Mouse (Mus musculus) adrenal gland (tissue): ENCODE measurements around the gene Parp2.

ENCODE experiments used
- intact Hi-C: fragments of 180-260 bp; cut with DNase I; formaldehyde crosslinking; loops from one replicate; pipeline ENCODE4 v1.15.1; 2025
- long read RNA-seq, 2 experiments: library from polyadenylated mRNA; unstranded; transcript quantifications; one replicate each; pipeline ENCODE4 v2.0.0; 2020; ENCODE audit warnings: borderline replicate concordance in 1 of 2; ENCODE audit not compliant: insufficient replicate concordance in 1 of 2

The Parp2 gene
- long read RNA-seq, experiment 1, transcript Parp2-201 (16 exons, 1,894 nt): major isoform, 20 of 42 reads
- long read RNA-seq, experiment 1, partial matches to known transcripts: 14 of 42 reads
- long read RNA-seq, experiment 1, other reads (novel, unspliced or antisense): 5 of 42 reads
- long read RNA-seq, experiment 2, transcript Parp2-201 (16 exons, 1,894 nt): major isoform, 14 of 39 reads
- long read RNA-seq, experiment 2, partial matches to known transcripts: 23 of 39 reads
- long read RNA-seq, experiment 2, other reads (novel, unspliced or antisense): 0 of 39 reads

DNA sequence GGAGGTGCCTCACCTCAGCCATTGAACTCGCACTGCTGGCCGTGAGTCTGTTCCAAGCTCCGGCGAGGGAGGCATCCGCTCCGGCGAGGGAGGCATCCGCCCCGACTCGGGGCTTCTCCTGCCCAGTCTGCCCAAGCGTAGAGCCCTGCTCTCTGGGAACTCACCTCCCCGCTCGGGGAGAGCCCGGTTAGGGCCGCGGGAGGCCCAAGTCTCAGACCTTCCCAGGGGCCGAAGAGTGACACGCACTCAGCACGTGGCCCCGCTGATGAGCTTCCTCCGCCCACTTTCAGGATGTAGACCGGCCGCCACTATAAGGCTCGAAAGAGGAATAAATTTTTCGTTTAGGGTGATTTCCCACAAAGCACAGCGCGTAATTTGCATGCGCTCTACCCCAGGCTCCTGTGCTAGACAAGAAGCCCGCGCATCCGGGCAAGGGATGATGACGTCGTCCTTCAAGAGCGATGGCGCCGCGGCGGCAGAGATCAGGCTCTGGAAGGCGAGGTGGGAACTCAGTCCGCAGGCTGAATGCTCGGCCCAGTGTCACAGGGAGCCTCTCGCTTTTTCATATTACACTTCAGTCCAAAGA, at the start of gene Parp2, which contains the start of gene Ccnb1ip1:
Gene Parp2 (plus strand): TSS at position 355 of the 586 bp plus-strand sequence.
Gene Ccnb1ip1 (minus strand): TSS at position 246 of the 586 bp plus-strand sequence.
- intact Hi-C loops: loop anchor here (5.0 to 10.0 kb wide), 2 partner anchors 117 to 280 kb away; partner anchors contain the start of genes Apex1 and Osgep

GRCm38 (mm10) chr14:50758416-50759085, 49.1 kb upstream of the Parp2 start:
- intact Hi-C loops: no loop called here

- intact Hi-C loops: no loop called here
These were observed 41.9 kb upstream of the Parp2 start for GRCm38 (mm10) chr14:50765736-50766135.

DNA sequence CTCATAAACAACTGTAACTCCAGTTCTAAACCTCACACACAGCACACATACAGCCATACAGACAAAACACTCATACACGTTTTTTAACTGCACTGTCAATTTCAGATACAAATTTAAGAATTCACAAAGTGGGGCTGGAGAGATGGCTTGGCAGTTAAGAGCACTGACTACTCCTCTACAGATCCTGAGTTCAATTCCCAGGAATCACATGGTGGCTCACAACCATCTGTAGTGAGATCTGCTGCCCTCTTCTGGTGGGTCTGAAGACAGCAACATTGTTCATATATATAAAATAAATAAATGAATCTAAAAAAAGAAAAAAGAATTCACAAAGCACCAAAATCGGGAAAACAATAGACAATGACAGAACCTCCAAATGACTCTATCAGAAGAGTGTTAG, 36.3 kb upstream of the Parp2 start:
- intact Hi-C loops: no loop called here

DNA sequence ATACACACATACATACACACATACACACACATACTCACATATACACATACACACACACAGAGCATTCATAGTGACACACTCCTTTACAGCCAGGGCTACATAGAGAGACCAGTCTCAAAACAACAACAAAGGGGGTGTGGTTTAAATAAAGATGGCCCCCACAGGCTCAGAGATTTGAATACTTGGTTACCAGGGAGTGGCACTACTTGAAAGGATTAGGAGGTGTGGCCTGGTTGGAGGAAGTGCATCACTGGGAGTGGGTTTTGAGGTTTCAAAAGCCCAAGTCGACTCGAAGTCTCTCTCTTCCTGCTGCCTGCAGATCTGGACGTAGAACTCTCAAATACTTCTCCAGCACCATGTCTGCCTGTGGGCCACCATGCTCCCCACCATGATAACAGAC, 25.5 kb upstream of the Parp2 start:
- intact Hi-C loops: no loop called here

DNA sequence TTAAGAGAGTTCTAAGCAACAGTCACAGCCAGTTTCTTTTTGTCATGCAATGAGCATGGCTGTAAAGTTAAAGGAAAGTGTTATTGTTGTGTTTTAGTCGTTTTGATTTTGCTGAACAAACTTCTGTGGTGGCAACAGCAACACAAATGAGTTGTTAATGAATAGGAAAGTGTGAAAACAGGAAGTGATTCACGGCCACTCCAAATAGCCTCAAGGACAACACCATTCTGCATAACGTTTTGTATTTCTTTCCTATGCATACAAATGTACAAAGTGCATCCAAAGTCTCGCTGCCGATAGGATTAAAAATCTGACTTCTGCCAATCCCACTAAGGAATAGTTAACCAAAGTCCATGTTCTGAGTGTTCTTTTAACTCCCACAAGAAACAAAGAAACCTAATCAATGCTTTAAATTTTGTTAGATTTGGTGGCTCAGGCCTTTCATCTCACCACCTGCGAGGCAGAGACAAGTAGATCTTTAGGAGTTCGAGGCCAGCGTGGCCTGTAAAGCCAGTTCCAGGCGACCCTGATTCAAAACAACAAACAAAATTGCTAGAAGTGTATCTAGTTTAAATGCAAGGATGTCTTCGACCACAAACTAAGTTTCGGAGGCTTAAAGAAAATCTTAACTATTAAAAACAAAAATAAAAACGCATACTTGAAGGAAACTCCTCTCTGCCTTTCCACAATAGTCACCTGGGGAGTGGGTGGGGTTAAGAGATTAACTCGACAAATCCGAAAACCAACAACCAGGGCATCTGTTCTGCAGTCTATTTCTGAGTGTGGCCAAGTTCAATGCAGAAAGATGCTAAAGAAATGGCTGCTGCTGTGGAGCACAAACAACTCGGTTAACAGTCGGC, 23.0 kb upstream of the Parp2 start:
- intact Hi-C loops: no loop called here

DNA sequence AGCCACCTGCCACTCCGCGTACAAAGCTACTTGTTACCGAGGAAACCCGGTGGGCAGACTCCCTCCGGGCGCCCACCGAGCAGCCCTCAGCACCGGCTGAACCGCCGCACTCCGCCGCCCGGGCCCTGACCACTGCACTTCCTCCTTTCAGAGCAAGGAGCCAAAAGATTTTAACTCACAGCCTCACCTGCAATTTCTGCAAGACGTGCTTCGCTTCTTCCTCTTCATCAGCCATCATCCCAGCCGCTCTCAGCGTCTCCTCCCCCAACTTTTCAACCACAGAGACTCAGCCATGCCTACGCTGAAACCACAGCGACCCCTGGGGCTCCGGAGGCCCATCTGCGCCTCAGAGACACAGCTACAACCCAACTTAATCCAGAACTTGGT, 22.4 kb upstream of the Parp2 start, which contains the start of gene Ttc5:
Gene Ttc5 (minus strand): TSS at position 269 of the 387 bp plus-strand sequence.
- intact Hi-C loops: no loop called here

GRCm38 (mm10) chr14:50788157-50788556, 19.5 kb upstream of the Parp2 start:
- intact Hi-C loops: no loop called here

DNA sequence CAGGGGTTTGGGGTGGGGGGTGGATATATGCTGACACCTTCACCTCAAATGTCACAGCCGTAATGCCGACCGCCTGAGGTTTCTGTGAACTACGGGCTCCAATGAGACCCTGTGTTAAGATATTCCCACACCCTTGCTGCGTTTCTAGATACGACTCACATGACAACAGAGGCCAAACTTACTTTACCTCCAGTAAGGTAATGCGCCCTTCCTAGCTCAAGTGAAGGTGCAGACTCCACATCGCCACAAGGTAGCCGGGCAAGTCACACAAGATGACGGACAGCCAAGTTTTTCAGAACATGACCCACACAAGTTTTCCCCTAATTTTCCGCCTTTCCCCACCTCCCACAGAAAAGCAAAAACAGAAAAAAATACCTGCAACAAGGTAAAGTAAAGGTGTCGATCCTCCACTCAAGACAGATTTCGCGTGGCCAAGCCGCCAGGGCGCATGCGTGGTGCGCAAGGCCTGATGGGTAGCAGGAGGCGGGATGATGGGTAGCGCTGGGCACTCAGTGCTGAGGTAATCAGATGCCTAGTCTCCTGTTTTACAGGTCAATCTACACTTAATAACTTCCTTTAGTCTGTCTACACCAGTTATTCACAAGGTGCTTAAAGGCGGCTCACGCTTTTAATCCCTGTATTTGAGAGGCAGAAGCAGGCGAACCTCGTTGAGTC, 12.2 kb upstream of the Parp2 start:
- intact Hi-C loops: no loop called here

DNA sequence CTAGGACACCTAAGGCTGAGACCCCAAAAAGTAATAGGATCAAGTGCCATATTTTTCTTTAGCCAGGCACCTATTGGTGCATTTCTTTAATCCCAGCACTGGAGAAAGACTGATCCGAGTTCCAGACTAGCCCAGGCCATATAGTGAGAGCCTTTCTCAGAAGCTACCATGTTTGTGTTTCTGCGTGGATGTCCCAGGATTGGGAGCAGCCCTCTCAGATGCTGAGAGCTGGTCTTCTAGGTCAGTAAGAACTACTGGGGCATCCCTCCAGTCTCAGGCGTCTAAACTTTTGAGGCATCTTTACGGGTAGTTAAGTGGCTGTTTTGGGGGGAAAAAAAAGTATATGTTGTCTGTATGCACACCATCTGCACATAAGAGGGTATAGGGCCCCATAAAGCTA, 11.7 kb upstream of the Parp2 start:
- intact Hi-C loops: no loop called here

GRCm38 (mm10) chr14:50796464-50796863, 11.2 kb upstream of the Parp2 start:
- intact Hi-C loops: no loop called here

- intact Hi-C loops: no loop called here
These were observed 9.1 kb upstream of the Parp2 start for GRCm38 (mm10) chr14:50798512-50798911.

DNA sequence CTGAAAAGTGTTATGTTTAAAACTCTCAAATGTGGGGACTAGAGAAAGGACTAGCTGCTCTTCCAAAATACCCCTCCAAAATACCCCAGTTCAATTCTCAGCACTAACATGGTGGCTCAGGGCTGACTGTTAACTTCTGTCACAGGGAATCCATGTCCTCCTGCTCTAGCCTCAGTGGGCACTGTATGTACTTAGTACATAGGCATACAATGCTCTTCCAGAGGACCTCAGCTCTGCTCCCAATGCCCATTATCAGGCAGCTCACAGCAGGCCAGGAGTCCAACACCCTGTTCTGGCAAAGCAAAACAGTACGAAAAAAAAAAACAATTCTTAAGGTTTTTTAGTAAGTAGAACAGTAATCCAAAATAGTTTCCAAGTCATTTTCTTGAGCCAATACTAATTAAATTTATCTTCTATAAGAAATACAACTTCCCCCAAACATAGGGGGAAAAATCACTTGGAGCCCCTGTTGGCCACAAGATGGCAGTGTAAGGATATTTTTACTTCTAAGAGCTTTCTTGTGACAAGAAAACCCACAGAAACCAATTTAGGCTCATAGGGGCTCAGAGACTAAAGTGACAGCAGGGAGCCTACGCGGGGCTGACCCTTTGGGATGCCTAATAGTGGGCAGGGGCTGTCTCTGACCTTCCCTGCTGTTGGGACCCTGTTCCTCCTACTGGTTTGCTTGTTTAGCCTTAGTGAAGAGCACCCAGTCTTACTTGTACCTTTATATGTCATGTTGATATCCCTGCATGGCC, 8.0 kb upstream of the Parp2 start:
- intact Hi-C loops: loop anchor here (2.0 to 10.0 kb wide), 2 partner anchors 125 to 263 kb away; partner anchors contain the start of genes Apex1 and Osgep

- intact Hi-C loops: loop anchor here (10.0 kb wide), 1 partner anchor 122 kb away; the partner anchor contains the start of genes Apex1 and Osgep
These were observed 5.2 kb upstream of the Parp2 start for GRCm38 (mm10) chr14:50802441-50802840.

DNA sequence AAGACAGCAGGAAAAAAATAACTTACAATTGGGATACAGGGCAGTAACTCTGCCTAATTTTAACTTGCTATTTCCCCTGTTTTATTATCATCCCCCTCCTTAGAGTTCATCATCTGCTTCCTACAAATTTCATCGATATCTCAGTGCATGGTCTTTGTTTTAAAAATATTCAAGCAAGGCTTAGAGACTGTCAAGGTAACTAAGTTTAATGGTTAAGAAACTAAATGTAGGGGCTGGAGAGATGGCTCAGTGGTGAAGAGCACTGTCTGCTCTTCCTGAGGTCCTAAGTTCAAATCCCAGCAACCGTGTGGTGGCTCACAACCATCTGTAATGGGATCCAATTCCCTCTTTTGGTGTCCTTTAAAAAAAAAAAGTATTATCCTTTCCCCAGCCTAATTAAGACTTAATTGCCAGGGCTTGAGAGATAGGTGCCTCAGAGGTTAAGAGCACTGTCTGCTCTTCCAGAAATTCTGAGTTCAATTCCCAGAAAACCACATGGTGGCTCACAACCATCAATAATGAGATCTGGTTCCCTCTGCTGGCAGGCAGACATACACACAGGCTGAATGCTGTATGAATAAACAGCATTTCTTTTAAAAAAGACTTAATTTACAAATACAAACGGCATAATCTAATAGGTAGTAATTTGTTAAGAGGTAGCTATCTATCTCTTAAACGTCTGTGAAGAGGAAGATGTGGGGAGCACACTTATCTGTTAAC, 4.6 kb upstream of the Parp2 start:
- intact Hi-C loops: loop anchor here (10.0 kb wide), 1 partner anchor 122 kb away; the partner anchor contains the start of genes Apex1 and Osgep

- intact Hi-C loops: loop anchor here (5.0 to 10.0 kb wide), 2 partner anchors 120 to 283 kb away; partner anchors contain the start of genes Apex1 and Osgep
These were observed 3.0 kb upstream of the Parp2 start for GRCm38 (mm10) chr14:50804683-50805082.

DNA sequence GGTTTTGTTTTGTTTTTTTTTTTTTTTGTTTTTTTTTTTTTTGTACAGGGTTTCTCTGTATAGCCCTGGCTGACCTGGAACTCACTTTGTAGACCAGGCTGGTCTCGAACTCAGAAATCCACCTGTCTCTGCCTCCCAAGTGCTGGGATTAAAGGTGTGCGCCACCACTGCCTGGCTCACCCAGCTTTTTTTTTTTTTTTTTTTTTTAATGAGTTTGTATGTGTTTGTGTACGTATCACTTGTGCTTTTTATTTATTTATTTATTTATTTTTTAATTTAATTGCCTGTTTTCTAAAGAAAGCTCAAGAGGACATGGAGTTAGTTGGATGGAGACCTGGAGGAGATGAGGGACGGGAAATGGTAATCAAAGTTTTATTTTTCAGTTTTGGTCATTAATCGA, 1.2 kb upstream of the Parp2 start:
- intact Hi-C loops: loop anchor here (5.0 to 10.0 kb wide), 2 partner anchors 118 to 281 kb away; partner anchors contain the start of genes Apex1 and Osgep

DNA sequence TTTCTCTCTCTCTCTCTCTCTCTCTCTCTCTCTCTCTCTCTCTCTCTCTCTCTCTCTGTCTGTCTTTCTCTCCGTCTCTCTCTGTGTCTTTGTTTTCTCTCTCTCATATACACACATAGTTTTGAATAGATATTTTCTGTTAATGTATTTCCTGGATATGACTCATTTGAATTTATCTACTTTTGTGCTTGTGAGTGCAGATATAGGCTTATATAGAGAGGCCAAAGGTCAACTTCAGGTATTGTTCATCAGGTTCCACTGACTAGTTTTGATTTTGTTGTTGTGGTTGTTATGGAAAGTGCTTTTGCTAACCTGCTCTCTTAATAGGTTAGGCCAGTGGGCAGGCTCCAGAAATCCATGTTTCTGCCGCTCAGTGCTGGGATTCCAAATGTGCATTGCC, 5.4 kb downstream of the Parp2 start:
- intact Hi-C loops: no loop called here

- intact Hi-C loops: no loop called here
These were observed 15.6 kb downstream of the Parp2 start for GRCm38 (mm10) chr14:50823240-50823639.
